Mouse (Mus musculus): ENCODE results near the gene Pafah1b3.

Pafah1b3 gene

DNA sequence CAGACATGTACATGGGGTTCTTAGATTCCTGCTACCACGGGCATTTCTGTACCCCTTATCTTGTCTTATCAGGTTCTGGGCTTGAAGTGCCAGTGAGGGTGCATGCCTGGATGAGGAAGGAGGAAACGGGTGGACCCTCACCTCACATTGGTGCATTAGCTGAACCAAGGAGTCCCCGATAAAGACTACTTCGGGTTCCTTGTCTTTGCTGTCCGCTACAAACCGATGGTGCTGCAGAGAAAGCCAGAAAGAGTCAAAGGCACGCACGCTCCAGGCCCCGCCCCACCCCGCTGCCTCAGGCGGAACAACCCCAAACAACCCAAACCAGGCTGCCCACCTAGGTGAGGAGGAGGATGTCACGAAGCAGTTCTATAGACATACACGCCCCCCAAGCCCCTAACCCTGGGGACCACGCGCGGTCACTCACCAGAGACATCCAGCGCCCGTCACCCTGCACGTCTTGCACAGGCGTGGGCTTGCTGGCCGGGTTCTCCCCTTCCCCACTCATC, 787 bp downstream of the Pafah1b3 start:
- no peak for TF ChIP-seq POU5F1 (IDR thresholded peaks at IDR 0.05; ENCODE audit: borderline replicate concordance, low read length)
- no peak for TF ChIP-seq NANOG (IDR thresholded peaks at IDR 0.05; ENCODE audit: borderline replicate concordance, low read length)
- no peak for TF ChIP-seq CTCF (conservative IDR thresholded peaks at IDR 0.05; ENCODE audit: low read length)
- Histone ChIP-seq H3K4me3 (replicated peaks; ENCODE audit: low read length) (peak overlapping the region; percentile 94), H3K9me3 (ENCODE audit: low read length) (no peaks in the 10 kb centered on the region), H3K4me1 (replicated peaks; ENCODE audit: low read depth, low read length) (peaks cover 60% of the 10 kb centered on the region), H3K36me3 (ENCODE audit: insufficient read depth, low read length) (peaks cover 45% of the 10 kb centered on the region), H3K27me3 (ENCODE audit: insufficient read depth, low read length) (peaks cover 5% of the 10 kb centered on the region)

- TF ChIP-seq POU5F1 (IDR thresholded peaks at IDR 0.05; ENCODE audit: borderline replicate concordance, low read length) (no peak), NANOG (IDR thresholded peaks at IDR 0.05; ENCODE audit: borderline replicate concordance, low read length) (no peak), CTCF (conservative IDR thresholded peaks at IDR 0.05; ENCODE audit: low read length) (no peak)
- Histone ChIP-seq H3K4me3 (replicated peaks; ENCODE audit: low read length) (no peak overlapping the region), H3K36me3 (ENCODE audit: insufficient read depth, low read length) (peaks cover 63% of the 10 kb centered on the region), H3K4me1 (replicated peaks; ENCODE audit: low read depth, low read length) (peaks cover 71% of the 10 kb centered on the region), H3K9me3 (ENCODE audit: low read length) (no peaks in the 10 kb centered on the region), H3K27me3 (ENCODE audit: insufficient read depth, low read length) (no peaks in the 10 kb centered on the region)
Measured at GRCm38 (mm10) chr7:25294960-25295722, 2.6 kb downstream of the Pafah1b3 start.

- Histone ChIP-seq H3K36me3 (ENCODE audit: insufficient read depth, low read length) (peaks cover 70% of the 10 kb centered on the region), H3K4me3 (replicated peaks; ENCODE audit: low read length) (no peak overlapping the region), H3K4me1 (replicated peaks; ENCODE audit: low read depth, low read length) (peaks cover 75% of the 10 kb centered on the region), H3K9me3 (ENCODE audit: low read length) (no peaks in the 10 kb centered on the region), H3K27me3 (ENCODE audit: insufficient read depth, low read length) (no peaks in the 10 kb centered on the region)
- TF ChIP-seq NANOG (IDR thresholded peaks at IDR 0.05; ENCODE audit: borderline replicate concordance, low read length), result no peak
- TF ChIP-seq CTCF (conservative IDR thresholded peaks at IDR 0.05; ENCODE audit: low read length), result no peak
- no peak for TF ChIP-seq POU5F1 (IDR thresholded peaks at IDR 0.05; ENCODE audit: borderline replicate concordance, low read length)
Measured at GRCm38 (mm10) chr7:25294495-25294894, 3.3 kb downstream of the Pafah1b3 start.

GRCm38 (mm10) chr7:25293191-25293739, 4.5 kb downstream of the Pafah1b3 start:
- Histone ChIP-seq H3K4me3 (replicated peaks; ENCODE audit: low read length) (peak overlapping the region; percentile 35), H3K4me1 (replicated peaks; ENCODE audit: low read depth, low read length) (peaks cover 79% of the 10 kb centered on the region), H3K36me3 (ENCODE audit: insufficient read depth, low read length) (peaks cover 82% of the 10 kb centered on the region), H3K9me3 (ENCODE audit: low read length) (no peaks in the 10 kb centered on the region), H3K27me3 (ENCODE audit: insufficient read depth, low read length) (no peaks in the 10 kb centered on the region)
- TF ChIP-seq CTCF (conservative IDR thresholded peaks at IDR 0.05; ENCODE audit: low read length), result no peak
- no peak for TF ChIP-seq POU5F1 (IDR thresholded peaks at IDR 0.05; ENCODE audit: borderline replicate concordance, low read length)
- no peak for TF ChIP-seq NANOG (IDR thresholded peaks at IDR 0.05; ENCODE audit: borderline replicate concordance, low read length)

DNA sequence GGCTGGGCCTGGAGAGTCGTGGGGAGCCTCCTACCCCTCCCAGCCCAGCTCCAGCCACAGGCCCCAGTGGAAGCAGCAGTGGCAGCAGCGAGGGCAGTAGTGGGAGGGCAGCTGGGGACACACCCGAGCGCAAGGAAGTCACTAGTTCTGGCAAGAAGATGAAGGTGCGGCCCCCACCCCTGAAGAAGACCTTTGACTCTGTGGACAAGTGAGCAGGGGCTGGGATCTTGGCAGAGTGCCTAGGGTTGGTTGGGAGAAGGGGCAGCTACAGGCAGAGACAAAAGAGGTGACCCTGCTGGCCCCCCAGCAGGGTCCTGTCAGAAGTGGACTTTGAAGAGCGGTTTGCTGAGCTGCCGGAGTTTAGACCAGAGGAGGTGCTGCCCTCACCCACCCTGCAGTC, 5.7 kb downstream of the Pafah1b3 start:
- peak overlapping the region; percentile 35 for H3K4me3 ChIP-seq (replicated peaks; ENCODE audit: low read length)
- no peaks in the 10 kb centered on the region for H3K9me3 ChIP-seq (ENCODE audit: low read length)
- peaks cover 84% of the 10 kb centered on the region for H3K4me1 ChIP-seq (replicated peaks; ENCODE audit: low read depth, low read length)
- TF ChIP-seq CTCF (conservative IDR thresholded peaks at IDR 0.05; ENCODE audit: low read length) (no peak), POU5F1 (IDR thresholded peaks at IDR 0.05; ENCODE audit: borderline replicate concordance, low read length) (no peak), NANOG (IDR thresholded peaks at IDR 0.05; ENCODE audit: borderline replicate concordance, low read length) (no peak)
- no peaks in the 10 kb centered on the region for H3K27me3 ChIP-seq (ENCODE audit: insufficient read depth, low read length)
- peaks cover 93% of the 10 kb centered on the region for H3K36me3 ChIP-seq (ENCODE audit: insufficient read depth, low read length)

DNA sequence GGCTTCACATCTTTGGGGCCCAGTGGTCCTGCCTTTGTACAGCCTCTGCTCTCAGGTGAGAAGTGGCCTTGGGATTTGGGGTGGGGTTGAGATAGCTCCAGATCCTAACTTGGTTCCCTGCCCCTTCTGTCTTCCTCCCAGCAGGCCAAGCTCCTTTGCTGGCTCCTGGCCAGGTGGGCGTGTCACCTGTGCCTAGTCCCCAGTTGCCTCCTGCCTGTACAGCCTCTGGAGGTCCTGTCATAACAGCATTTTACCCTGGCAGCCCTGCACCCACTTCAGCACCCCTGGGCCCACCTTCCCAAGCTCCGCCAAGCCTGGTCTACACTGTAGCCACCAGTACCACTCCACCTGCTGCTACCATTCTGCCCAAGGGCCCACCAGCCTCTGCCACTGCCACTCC, 6.9 kb downstream of the Pafah1b3 start:
- Histone ChIP-seq H3K27me3 (ENCODE audit: insufficient read depth, low read length) (no peaks in the 10 kb centered on the region), H3K4me3 (replicated peaks; ENCODE audit: low read length) (peak overlapping the region; percentile 35; the same call in 1 of the 2 replicates), H3K36me3 (ENCODE audit: insufficient read depth, low read length) (peaks cover 100% of the 10 kb centered on the region), H3K4me1 (replicated peaks; ENCODE audit: low read depth, low read length) (peaks cover 81% of the 10 kb centered on the region), H3K9me3 (ENCODE audit: low read length) (no peaks in the 10 kb centered on the region)
- no peak for TF ChIP-seq CTCF (conservative IDR thresholded peaks at IDR 0.05; ENCODE audit: low read length)
- TF ChIP-seq POU5F1 (IDR thresholded peaks at IDR 0.05; ENCODE audit: borderline replicate concordance, low read length), result no peak

- peak overlapping the region; percentile 35; the same call in 1 of the 2 replicates for H3K4me3 ChIP-seq (replicated peaks; ENCODE audit: low read length)
- TF ChIP-seq POU5F1 (IDR thresholded peaks at IDR 0.05; ENCODE audit: borderline replicate concordance, low read length), result no peak
- no peak for TF ChIP-seq CTCF (conservative IDR thresholded peaks at IDR 0.05; ENCODE audit: low read length)
- no peak for TF ChIP-seq NANOG (IDR thresholded peaks at IDR 0.05; ENCODE audit: borderline replicate concordance, low read length)
- H3K4me1 ChIP-seq (replicated peaks; ENCODE audit: low read depth, low read length), result peaks cover 85% of the 10 kb centered on the region
Measured at GRCm38 (mm10) chr7:25290463-25290862, 7.3 kb downstream of the Pafah1b3 start.

DNA sequence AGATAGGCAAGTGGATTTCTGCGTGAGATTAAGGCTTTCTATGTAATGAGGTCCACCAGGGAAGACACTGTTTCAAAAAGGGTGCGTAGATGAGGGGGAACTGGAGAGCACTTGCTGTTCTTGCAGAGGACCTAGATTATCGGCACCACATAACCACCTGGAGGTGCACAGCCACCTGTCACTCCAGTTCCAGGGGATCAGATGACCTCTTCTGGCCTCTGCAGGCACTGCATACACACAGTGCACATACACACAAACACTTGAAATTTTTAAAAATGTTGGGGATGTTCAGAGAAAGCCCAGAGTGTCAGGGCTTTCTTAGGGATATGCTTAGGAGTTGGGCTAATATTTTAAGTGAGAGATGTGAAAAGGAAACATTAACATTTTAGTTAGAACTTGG, 7.9 kb downstream of the Pafah1b3 start:
- no peak for TF ChIP-seq POU5F1 (IDR thresholded peaks at IDR 0.05; ENCODE audit: borderline replicate concordance, low read length)
- TF ChIP-seq NANOG (IDR thresholded peaks at IDR 0.05; ENCODE audit: borderline replicate concordance, low read length), result no peak
- peak; percentile 46 for TF ChIP-seq CTCF (conservative IDR thresholded peaks at IDR 0.05; ENCODE audit: low read length)
- H3K9me3 ChIP-seq (ENCODE audit: low read length), result no peaks in the 10 kb centered on the region
- peaks cover 90% of the 10 kb centered on the region for H3K4me1 ChIP-seq (replicated peaks; ENCODE audit: low read depth, low read length)
- H3K4me3 ChIP-seq (replicated peaks; ENCODE audit: low read length), result no peak overlapping the region
- H3K27me3 ChIP-seq (ENCODE audit: insufficient read depth, low read length), result no peaks in the 10 kb centered on the region
- peaks cover 100% of the 10 kb centered on the region for H3K36me3 ChIP-seq (ENCODE audit: insufficient read depth, low read length)

More at GRCm38 (mm10) chr7:25290463-25290862, 7.3 kb downstream of the Pafah1b3 start:
- no peaks in the 10 kb centered on the region for H3K27me3 ChIP-seq (ENCODE audit: insufficient read depth, low read length)
- peaks cover 100% of the 10 kb centered on the region for H3K36me3 ChIP-seq (ENCODE audit: insufficient read depth, low read length)
- no peaks in the 10 kb centered on the region for H3K9me3 ChIP-seq (ENCODE audit: low read length)
